Mouse (Mus musculus) heart, adult 18-20 months (tissue): Measurements from ENCODE around the gene Vti1a. TPM values are rescaled to one million over a fixed set of nuclear protein-coding genes. Genes with fewer than 3 reads are reported as not detected.

ENCODE experiments used
- DNase-seq, 2 experiments: peaks; one replicate each; pipeline ENCODE4 v3.0.0; 2021 to 2022; ENCODE audit warnings: mixed read lengths in 1 of 2
- long read RNA-seq, 2 experiments: library from polyadenylated mRNA; stranded (forward); transcript quantifications; one replicate each; pipeline ENCODE4 v2.0.0; 2021
- total RNA-seq, 2 experiments: library from RNA; stranded (reverse); gene quantifications; 2 replicates each; pipeline ENCODE4 v1.2.3; 2021

The Vti1a gene
- 10 to 100 TPM; 16.1 to 17.0 TPM for total RNA-seq
- long read RNA-seq, experiment 1, transcript Vti1a-201 (8 exons, 3,405 nt): major isoform, 10 of 26 reads
- long read RNA-seq, experiment 1, partial matches to known transcripts: 4 of 26 reads
- long read RNA-seq, experiment 1, other reads (novel, unspliced or antisense): 12 of 26 reads
- long read RNA-seq, experiment 2, transcript Vti1a-201 (8 exons, 3,405 nt): major isoform, 5 of 20 reads
- long read RNA-seq, experiment 2, partial matches to known transcripts: 8 of 20 reads
- long read RNA-seq, experiment 2, other reads (novel, unspliced or antisense): 7 of 20 reads

- peak; percentile 90 to 95 for DNase-seq
These were observed at the start of gene Vti1a for GRCm38 (mm10) chr19:55316109-55316714. TSS of gene Vti1a (plus strand) at chr19:55316295.

GRCm38 (mm10) chr19:55266786-55267185, 49.3 kb upstream of the Vti1a start:
- DNase-seq: no peak

- no peak for DNase-seq
These were observed 47.9 kb upstream of the Vti1a start for GRCm38 (mm10) chr19:55268150-55268549.

- DNase-seq: no peak
These were observed 47.0 kb upstream of the Vti1a start for GRCm38 (mm10) chr19:55269051-55269450.

- DNase-seq: no peak
These were observed 44.6 kb upstream of the Vti1a start for GRCm38 (mm10) chr19:55271448-55271847.

- no peak for DNase-seq
These were observed 42.8 kb upstream of the Vti1a start for GRCm38 (mm10) chr19:55273340-55273739.

GRCm38 (mm10) chr19:55276100-55276499, 40.0 kb upstream of the Vti1a start:
- DNase-seq: no peak

GRCm38 (mm10) chr19:55276770-55277169, 39.3 kb upstream of the Vti1a start:
- no peak for DNase-seq

- DNase-seq: no peak
These were observed 32.0 kb upstream of the Vti1a start for GRCm38 (mm10) chr19:55284093-55284492.

GRCm38 (mm10) chr19:55286034-55286433, 30.1 kb upstream of the Vti1a start:
- no peak for DNase-seq

- DNase-seq: no peak
These were observed 27.1 kb upstream of the Vti1a start for GRCm38 (mm10) chr19:55288974-55289373.

GRCm38 (mm10) chr19:55290621-55291270, 25.3 kb upstream of the Vti1a start:
- DNase-seq: no peak

GRCm38 (mm10) chr19:55292210-55292850, 23.8 kb upstream of the Vti1a start:
- DNase-seq: no peak

- DNase-seq: peak in 1 of 2 experiments; percentile 28
These were observed 22.9 kb upstream of the Vti1a start for GRCm38 (mm10) chr19:55293175-55293574.

GRCm38 (mm10) chr19:55295075-55295474, 21.0 kb upstream of the Vti1a start:
- DNase-seq: no peak

- DNase-seq: no peak
These were observed 20.5 kb upstream of the Vti1a start for GRCm38 (mm10) chr19:55295556-55295955.

- no peak for DNase-seq
These were observed 19.8 kb upstream of the Vti1a start for GRCm38 (mm10) chr19:55296301-55296700.

- no peak for DNase-seq
These were observed 18.6 kb upstream of the Vti1a start for GRCm38 (mm10) chr19:55297489-55297888.

- DNase-seq: no peak
These were observed 18.1 kb upstream of the Vti1a start for GRCm38 (mm10) chr19:55297961-55298360.

- no peak for DNase-seq
These were observed 16.7 kb upstream of the Vti1a start for GRCm38 (mm10) chr19:55299378-55299777.

GRCm38 (mm10) chr19:55300525-55300924, 15.6 kb upstream of the Vti1a start:
- DNase-seq: no peak

GRCm38 (mm10) chr19:55305024-55305423, 11.1 kb upstream of the Vti1a start:
- peak in 1 of 2 experiments; percentile 18 for DNase-seq

GRCm38 (mm10) chr19:55311874-55312273, 4.2 kb upstream of the Vti1a start:
- DNase-seq: no peak
